Mouse (Mus musculus) olfactory bulb, adult 2 months (tissue): ENCODE results near the gene Tnrc6a.

Experiments
- CTCF ChIP-seq: fragments of 200-500 bp; IDR thresholded peaks from 2 replicates; pipeline ENCODE4 v1.5.1; 2012; ENCODE audit warnings: low read depth, mild to moderate bottlenecking, low read length, moderate library complexity; ENCODE audit not compliant: insufficient read depth
- POLR2A ChIP-seq: fragments of 200-500 bp; IDR thresholded peaks from 2 replicates; pipeline ENCODE4 v1.6.1; 2012; ENCODE audit warnings: mild to moderate bottlenecking, low read depth, low read length, moderate library complexity; ENCODE audit not compliant: insufficient read depth

DNA sequence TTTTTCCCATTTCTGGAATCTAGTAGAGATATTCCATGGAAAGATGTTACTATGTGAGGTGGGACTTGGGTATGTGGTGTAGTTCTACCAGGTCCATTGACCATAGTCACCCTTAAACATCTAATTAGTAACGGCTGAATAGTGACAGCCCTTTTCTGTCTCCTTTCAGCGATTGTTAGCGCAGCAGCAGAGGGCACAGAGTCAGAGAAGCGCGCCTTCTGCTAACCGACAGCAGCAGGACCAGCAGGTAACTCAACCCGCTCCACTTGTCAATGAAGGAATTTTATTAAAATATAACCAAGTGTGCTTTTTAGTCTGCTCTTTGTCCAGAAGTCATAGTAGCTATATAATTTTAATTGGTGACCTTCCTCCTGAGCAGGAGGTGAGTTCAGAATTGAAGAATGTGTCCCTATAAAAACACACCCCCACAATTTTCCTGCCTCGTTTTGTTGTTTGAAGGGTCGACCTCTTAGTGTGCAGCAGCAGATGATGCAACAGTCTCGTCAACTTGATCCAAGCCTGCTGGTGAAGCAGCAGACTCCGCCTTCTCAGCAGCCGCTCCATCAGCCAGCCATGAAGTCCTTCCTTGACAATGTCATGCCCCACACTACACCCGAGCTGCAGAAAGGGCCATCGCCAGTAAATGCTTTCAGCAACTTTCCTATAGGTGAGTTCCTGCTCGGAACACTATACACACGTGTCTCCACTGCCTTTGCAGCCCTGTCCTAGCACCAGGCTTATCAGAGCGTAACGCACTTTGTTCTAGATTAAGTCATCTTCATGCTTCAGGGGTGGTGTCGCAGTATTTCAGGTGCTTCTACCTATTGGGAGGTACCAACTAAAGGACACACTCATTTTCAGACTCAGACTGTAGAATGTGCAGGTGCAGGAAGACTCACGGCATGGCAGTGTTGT lies 58.4 kb downstream of the Tnrc6a start:
- TF ChIP-seq CTCF: no peak
- no peak for TF ChIP-seq POLR2A
